Mouse (Mus musculus): ENCODE data around the gene Slc4a10.

The Slc4a10 gene

DNA sequence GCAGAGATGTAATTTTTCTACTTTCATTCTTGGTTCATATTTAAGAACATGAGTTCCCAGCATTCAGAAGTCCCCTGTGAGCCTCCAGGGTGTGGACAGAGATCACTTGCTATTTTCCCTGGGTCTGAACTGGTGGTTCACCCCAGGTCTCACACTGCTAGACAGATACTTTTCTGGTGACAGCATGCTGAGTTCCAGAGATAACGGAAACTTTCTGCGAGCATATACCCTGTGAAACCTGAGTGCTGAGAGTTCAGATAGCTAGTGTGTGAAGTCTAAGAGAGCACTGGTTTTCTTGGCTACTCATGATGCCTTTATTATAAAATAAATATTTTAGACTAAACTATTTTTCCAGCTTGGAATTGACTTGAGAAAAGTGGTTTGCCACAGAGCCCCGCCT lies 232.5 kb downstream of the Slc4a10 start:
- DNase-seq (ENCODE audit: low spot score in 2 of 2), result no peak

DNA sequence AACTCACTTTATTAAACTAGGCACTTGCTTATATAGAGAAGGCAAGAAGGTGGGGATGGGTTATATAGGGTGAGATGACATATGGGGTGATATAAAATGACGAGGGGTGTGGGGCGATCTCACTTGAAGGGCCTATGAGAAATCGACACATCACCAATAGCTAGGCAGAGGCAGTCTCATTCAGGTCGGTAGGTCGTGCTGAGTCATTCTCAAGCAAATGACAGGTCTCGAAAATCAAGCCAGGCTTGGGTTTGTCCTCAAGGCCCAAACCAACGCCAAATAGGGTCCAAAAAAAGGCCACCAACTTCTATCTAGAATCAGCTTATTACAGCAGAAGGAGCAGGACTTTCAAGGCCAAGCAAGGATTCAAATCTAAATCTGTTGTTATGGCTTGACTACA lies 233.5 kb downstream of the Slc4a10 start:
- DNase-seq (ENCODE audit: low spot score in 2 of 2), result no peak

DNA sequence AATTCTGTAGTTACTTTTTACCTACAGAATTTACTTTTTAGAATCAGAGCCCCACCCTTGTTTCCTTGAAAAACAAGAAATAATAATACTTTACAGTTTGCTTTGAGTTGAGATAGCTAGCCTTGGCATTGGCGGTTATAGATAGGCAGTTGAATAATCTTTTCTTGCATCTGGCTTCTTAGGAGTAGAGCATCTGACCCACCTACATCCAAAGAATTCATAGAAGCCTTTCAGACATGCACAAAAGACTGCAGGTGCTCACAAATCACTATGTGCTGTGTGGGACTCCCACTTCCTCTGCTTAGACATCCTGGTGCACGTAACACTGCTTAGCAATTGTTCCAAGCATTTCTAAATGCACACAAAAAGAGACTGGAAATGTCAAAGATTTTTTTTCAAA lies 238.8 kb downstream of the Slc4a10 start:
- DNase-seq (ENCODE audit: low spot score in 2 of 2), result no peak

DNA sequence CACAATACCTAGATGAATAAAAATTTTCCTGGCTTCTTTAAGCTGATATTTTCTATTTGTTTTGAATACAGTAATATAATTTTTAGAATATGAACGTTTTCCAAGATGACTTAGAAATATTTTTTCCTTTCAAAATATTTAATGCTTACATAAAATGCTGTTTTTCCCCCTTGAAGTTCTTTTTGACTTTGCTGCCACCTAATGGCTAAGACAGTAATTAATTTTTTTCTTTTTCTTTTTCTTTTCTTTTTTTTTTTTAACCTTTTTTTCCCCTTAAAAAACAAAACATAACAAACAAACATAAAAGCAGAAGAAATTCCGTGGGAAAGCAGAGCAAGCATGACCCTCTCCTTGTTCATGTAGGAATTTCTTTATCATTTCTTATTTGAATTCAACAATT lies 239.6 kb downstream of the Slc4a10 start:
- DNase-seq (ENCODE audit: low spot score in 2 of 2), result no peak

DNA sequence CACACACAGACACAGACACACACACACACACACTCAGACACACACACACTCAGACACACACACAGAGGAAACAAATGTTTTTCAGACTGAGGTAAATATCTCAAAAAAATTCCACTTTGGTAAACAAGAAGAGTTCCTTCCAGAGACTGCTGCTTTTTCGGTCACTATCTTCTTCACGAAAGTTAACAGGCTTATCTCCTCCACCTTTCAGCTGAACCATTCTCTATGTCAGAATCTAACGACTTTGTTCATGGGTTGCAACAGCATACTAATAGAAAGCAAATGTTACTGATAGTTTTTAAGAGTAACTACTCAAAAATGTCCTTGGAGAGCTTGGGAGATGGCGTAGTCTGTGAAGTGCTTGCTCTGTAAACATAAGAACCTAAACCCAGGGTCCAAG lies 241.3 kb downstream of the Slc4a10 start:
- no peak for DNase-seq (ENCODE audit: low spot score in 2 of 2)

DNA sequence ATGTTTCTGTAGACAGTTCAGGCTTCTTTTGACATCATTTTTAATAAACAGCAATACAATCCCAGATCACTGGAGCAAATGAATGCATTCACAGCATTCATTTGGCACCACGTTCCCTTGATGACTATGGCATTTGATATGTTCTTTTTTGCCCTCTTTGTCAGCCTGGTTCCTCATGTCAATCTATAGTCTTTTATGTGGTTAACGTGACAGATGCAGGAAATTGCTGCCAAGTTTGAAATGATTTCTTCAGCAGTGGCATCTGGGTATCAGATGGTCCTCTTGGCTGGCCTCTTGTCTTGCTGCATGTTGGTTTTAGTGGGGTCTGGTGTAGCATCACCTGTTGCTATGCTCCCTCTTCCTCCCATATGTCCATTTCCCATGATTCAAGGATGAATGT lies 247.6 kb downstream of the Slc4a10 start:
- peak in 1 of 2 experiments; percentile 8 for DNase-seq (ENCODE audit: low spot score in 2 of 2)

DNA sequence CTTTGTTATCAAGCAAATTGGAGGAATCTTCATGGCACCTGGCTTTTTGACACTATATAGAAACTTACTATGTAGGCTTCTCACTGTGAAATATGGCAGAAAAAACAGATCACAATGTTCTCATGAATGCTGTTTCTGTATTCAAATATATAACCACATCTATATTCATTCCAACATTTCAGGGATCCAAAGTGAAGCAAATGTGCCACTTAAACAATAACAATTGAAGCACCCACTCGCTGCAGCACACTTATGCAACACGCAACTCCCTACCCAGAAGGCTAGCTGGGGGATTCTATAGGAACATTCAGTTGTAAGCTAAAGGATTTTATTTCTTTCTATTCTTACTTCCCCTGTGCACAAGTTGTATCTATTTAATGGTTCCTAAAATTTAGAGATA lies 255.5 kb downstream of the Slc4a10 start:
- no peak for DNase-seq (ENCODE audit: low spot score in 2 of 2)

DNA sequence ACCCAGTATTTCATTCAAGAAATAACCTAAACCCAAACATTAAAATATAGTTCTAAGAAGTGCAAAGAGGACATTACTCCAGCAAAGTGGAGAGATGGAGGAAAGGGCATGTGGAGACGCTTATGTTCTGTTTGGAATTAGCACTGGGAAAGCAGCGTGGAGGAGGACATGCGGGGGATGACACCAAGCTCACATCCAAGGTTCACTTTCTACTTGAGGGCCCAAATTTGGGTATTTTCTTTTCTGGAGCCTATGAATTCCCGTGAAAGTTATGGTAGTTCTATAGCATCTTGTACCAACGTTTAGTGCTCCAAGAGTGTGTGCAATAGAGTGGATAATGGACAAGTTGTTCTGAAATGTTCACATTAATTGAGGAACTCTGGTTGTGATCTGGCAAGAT lies 260.7 kb downstream of the Slc4a10 start:
- DNase-seq (ENCODE audit: low spot score in 2 of 2), result no peak

GRCm38 (mm10) chr2:62307477-62307876 lies 261.2 kb downstream of the Slc4a10 start:
- no peak for DNase-seq (ENCODE audit: low spot score in 2 of 2)

- DNase-seq (ENCODE audit: low spot score in 2 of 2), result no peak
Measured at GRCm38 (mm10) chr2:62316930-62317329, 270.7 kb downstream of the Slc4a10 start.

- DNase-seq (ENCODE audit: low spot score in 2 of 2), result no peak
Measured at GRCm38 (mm10) chr2:62319489-62319888, 273.2 kb downstream of the Slc4a10 start.

DNA sequence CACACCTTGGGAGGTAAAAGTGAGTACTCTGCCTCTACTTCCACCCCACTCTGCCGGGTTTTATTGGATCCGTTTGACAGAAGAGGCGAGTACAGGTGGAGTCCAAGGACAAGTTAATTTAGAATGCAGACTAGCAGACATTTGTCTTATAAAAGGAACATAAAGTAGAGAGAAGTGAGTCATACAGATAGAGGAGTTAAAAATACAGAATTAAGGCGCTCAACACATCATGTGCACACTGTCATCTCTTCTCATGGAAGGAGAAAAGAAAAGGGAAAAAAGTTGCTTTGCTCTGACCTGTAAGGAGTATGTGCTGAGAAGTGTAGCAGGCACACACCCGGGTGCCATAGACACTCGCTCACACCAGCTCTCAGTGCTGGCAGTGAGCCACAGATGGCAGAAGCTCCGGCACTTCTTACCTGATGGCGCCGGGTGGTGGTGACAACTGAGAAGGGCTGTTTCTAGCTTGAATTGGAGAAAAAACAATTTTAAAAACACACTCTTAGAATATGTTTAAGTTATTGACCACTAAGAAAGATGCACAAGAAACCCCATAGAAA lies 276.9 kb downstream of the Slc4a10 start:
- DNase-seq (ENCODE audit: low spot score in 2 of 2), result peak in 1 of 2 experiments; percentile 11

DNA sequence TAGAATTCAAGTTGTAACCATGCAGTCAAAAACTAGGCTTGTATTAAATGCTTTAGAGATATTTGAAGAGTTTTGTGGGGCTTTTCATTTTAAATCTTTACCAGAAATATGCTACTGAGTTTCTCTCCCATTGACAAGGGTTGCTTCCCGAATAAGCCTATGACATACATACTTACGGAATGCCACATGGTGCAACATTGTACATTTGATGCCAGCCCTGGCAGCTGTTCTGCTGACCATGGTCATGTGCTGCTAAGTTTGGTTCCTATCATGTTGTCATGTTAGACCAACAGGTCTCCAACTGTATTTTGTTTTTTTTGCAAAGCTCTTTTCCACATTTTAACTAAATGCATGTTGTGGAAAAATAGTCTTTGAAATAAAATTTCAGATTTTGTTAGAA lies 279.1 kb downstream of the Slc4a10 start:
- DNase-seq (ENCODE audit: low spot score in 2 of 2), result no peak

DNA sequence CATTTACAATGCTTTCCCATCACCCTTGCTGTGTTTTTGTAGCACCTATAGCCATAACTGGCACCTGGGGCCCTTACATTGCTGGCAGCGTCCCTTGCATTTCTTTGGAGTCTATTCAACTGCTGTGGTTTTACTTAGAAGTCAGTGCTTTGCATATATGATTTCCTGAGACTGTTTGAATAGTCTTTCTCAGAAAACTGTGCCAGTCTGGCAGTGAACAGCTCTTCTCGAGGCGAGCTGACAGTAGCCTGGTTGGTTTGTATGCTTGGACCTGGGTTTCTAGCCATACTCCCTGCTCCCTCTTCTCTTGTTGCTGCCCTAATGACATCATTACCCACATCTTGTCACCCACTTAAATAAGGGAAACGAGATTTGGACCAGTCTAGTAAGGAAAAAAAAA lies 285.7 kb downstream of the Slc4a10 start:
- no peak for DNase-seq (ENCODE audit: low spot score in 2 of 2)

- no peak for DNase-seq (ENCODE audit: low spot score in 2 of 2)
Measured at GRCm38 (mm10) chr2:62332465-62332864, 286.2 kb downstream of the Slc4a10 start.

GRCm38 (mm10) chr2:62334397-62335243 lies 288.4 kb downstream of the Slc4a10 start:
- no peak for DNase-seq (ENCODE audit: low spot score in 2 of 2)

- no peak for DNase-seq (ENCODE audit: low spot score in 2 of 2)
Measured at GRCm38 (mm10) chr2:62337086-62337485, 290.8 kb downstream of the Slc4a10 start.

GRCm38 (mm10) chr2:62339222-62339944 lies 293.1 kb downstream of the Slc4a10 start:
- no peak for DNase-seq (ENCODE audit: low spot score in 2 of 2)

GRCm38 (mm10) chr2:62341061-62341733 lies 294.9 kb downstream of the Slc4a10 start:
- DNase-seq (ENCODE audit: low spot score in 2 of 2), result no peak

- DNase-seq (ENCODE audit: low spot score in 2 of 2), result peak in 1 of 2 experiments; percentile 36
Measured at GRCm38 (mm10) chr2:62341734-62342128, 295.5 kb downstream of the Slc4a10 start.

DNA sequence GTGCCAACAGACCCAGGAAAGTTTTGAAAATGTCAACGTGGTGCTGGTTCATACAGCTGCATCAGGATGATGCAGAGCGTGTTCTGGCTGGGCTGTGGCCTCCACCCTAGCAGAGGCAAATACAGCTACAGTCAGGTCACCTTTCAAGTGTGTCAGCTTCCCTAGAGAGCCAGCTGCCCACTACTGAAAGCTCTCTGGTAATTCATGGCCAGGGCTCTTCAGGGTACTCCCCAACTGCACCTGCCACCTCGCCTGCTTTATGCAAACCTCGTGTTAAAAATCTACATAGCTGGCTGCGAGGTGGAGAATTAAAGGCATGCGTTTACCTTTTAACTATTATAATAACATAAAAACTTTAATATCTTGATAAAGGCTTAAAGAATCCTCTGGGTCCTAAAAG lies 298.1 kb downstream of the Slc4a10 start:
- no peak for DNase-seq (ENCODE audit: low spot score in 2 of 2)

DNA sequence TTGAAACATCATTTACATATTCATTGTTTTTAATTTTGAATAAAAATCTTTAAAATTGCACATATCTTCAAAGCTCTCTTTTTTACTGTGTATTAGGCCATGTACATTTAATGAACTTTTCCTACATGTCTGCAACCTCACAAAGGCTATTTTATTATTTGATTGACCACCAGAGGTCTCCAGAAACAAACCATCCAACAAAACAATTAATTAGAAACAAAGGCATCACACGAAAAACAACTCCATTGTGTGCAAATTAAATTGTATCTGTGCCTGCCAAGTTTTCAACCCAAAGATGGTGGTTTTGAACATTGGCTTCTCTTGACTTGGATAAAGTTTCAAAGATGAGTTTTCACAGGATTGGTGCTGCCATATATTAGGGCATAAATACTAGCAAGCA lies 300.5 kb downstream of the Slc4a10 start:
- no peak for DNase-seq (ENCODE audit: low spot score in 2 of 2)

Measured in cerebellum, postnatal 4 days (tissue).